ENCODE assay signal across 10 mouse cellular contexts in the genomic region with DNA sequence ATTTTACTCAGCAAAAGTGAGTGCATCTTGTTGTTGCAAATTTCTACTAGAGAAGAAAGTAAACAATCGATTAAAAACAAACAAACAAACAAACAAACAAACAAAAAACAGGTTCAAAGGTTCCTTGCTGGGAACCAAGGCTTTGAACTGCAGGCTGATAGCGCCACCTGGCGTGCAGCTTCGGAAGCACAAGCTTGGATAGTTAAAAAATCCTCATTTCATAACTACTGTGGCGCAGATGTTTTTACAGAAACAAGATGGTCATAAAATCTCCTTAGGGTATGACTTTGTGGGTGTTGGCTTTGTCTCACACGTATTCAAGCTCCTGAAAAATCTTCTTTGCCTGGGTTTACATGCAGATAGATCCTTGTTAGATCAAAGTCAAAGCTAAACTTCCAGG. TPM values are rescaled to one million over a fixed set of nuclear protein-coding genes. Genes with fewer than 3 reads are reported as not detected.
DNase-seq lines count a peak whose midpoint lies in the region; ATAC-seq and TF ChIP-seq lines count a peak whose summit lies in the region.
"Had no signal": no experiment of that assay in that cellular context is flagged by ENCODE, and none has a peak within 500 bp of the region (broad histone marks: within the 10 kb centered on the region; RNA-seq: fewer than 3 reads in every experiment).

No protein-coding gene starts in this region.

- no peaks in the 10 kb centered on the region for H3K36me3 ChIP-seq in kidney, embryonic 15.5 days
- H3K36me3 ChIP-seq: heart, embryonic 15.5 days had no signal

- H3K4me3 ChIP-seq in kidney, embryonic 15.5 days (replicated peaks): no peak overlapping the region
- H3K4me3 ChIP-seq in olfactory bulb, adult 2 months (ENCODE audit: insufficient read depth, low read depth, low read length): no peak overlapping the region

- H3K9me3 ChIP-seq in kidney, embryonic 15.5 days (replicated peaks): no peaks in the 10 kb centered on the region
- H3K9me3 ChIP-seq: heart, embryonic 15.5 days had no signal

- TF ChIP-seq CTCF in olfactory bulb, adult 2 months (IDR thresholded peaks at IDR 0.05; ENCODE audit: insufficient read depth, low read depth, low read length): peak; percentile 66

- no peak overlapping the region for H3K4me2 ChIP-seq in kidney, embryonic 15.5 days

- ATAC-seq in kidney, embryonic 15.5 days (replicated peaks; ENCODE audit: low FRiP score): no peak
- ATAC-seq in monocyte, adult 5-6 weeks (replicated peaks; ENCODE audit: insufficient number of reproducible peaks, low FRiP score, low TSS enrichment, poor library complexity, severe bottlenecking): no peak

- H3K9ac ChIP-seq in kidney, embryonic 15.5 days: no peak overlapping the region
- H3K9ac ChIP-seq: heart, embryonic 15.5 days had no signal

- DNase-seq in kidney, adult 11 months: peak; percentile 21
- peak; percentile 61 for DNase-seq in ES-CJ7 (ENCODE audit: low read depth, low spot score)
- peak; percentile 52 to 73 for DNase-seq in adrenal gland, postnatal 36 days
- peak; percentile 37 for DNase-seq in fibroblast of lung, adult 2 months (ENCODE audit: low read depth)
- DNase-seq in left cerebral cortex, postnatal 36 days (ENCODE audit: low spot score in 2 of 2): peak; percentile 29 to 50

- H3K27me3 ChIP-seq in kidney, embryonic 15.5 days: no peaks in the 10 kb centered on the region
- H3K27me3 ChIP-seq: heart, embryonic 15.5 days had no signal

- H3K4me1 ChIP-seq in kidney, embryonic 15.5 days: peaks cover 14% of the 10 kb centered on the region
- H3K4me1 ChIP-seq in olfactory bulb, adult 2 months (ENCODE audit: control insufficient read depth, insufficient read depth, low read length): peaks cover 6% of the 10 kb centered on the region; the same call in 1 of the 2 replicates

- intact Hi-C loops in left cerebral cortex, postnatal 36 days (cut with DNase I): loop anchor here (2.0 to 5.0 kb wide), 3 partner anchors 355 to 773 kb away; no protein-coding TSS in a partner anchor

- H3K27ac ChIP-seq in kidney, embryonic 15.5 days: no peak overlapping the region
- no peak overlapping the region for H3K27ac ChIP-seq in olfactory bulb, adult 2 months (ENCODE audit: insufficient read depth, low read depth, low read length)
- H3K27ac ChIP-seq: heart, embryonic 15.5 days had no signal

- WGBS in kidney, embryonic 15.5 days: 9% methylated on average over 6 of the region's 6 CpGs
- WGBS in olfactory bulb, adult 2 months: 9% methylated on average over 6 of the region's 6 CpGs

- no peak for TF ChIP-seq POLR2A in olfactory bulb, adult 2 months (IDR thresholded peaks at IDR 0.05; ENCODE audit: insufficient read depth, low read depth, low read length)

RNA-seq across cellular contexts. Expression of gene Wwox, which starts 1.2 kb away (rescaled TPM):
- 15.9 and 16.0 TPM in 2 replicates for polyA plus RNA-seq in kidney, embryonic 15.5 days (2015; fragmentation: Nextera tagmentation; extraction: Ambion mirVana)
- total RNA-seq in adrenal gland, postnatal 36 days (2021): 10 to 100 TPM; 27.3 to 28.0 TPM
- 10 to 100 TPM; 13.3 to 16.5 TPM for total RNA-seq in left cerebral cortex, postnatal 36 days (2021)
- polyA plus RNA-seq in olfactory bulb, adult 2 months (2012; ENCODE audit: insufficient read depth, insufficient read length, low replicate concordance, missing spikeins): not detected in 2 replicates
- 4.3 to 12.3 TPM (median 8.2 TPM) in 3 replicates for total RNA-seq in monocyte, adult 5-6 weeks (2017)

RNA-seq across cellular contexts. Expression of gene Clec3a, which starts 20.4 kb away (rescaled TPM):
- polyA plus RNA-seq in kidney, embryonic 15.5 days (2015; fragmentation: Nextera tagmentation; extraction: Ambion mirVana): not detected in 2 replicates
- not detected for total RNA-seq in adrenal gland, postnatal 36 days (2021)
- total RNA-seq in left cerebral cortex, postnatal 36 days (2021): not detected
- polyA plus RNA-seq in olfactory bulb, adult 2 months (2012; ENCODE audit: insufficient read depth, insufficient read length, low replicate concordance, missing spikeins): not detected in 2 replicates
- total RNA-seq in monocyte, adult 5-6 weeks (2017): not detected in 3 replicates
- polyA plus RNA-seq: heart, embryonic 15.5 days; neural tube, embryonic 14.5 days had no signal
